Mouse (Mus musculus) testis, postnatal 10 days (tissue): ENCODE data around the gene Sh2b1.

Source experiments
- DNase-seq: peaks from one replicate; pipeline ENCODE4 v3.0.0; 2021; ENCODE audit warnings: low spot score

Sh2b1 gene

GRCm38 (mm10) chr7:126456382-126457266 is 18.6 kb downstream of the Sh2b1 start:
- peak; percentile 35 for DNase-seq

DNA sequence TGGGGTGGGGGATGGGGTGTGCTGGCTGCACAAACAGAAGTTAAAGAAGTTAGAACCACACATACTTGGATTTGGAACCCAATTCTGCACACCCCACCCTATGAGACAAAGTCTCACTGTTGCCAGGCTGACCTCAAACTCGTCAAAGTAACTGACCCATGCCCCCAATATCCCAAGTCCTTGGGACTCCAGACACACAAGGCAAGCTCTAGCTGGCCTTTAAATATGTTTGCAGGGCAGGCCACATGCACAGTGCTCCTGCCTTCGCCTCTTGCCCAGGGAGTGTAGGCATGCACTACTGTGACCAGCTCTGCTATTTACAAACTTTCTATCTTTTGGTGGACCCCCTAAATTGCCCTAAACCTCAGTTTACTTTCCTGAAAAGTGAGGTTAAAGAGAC is 20.0 kb downstream of the Sh2b1 start:
- peak; percentile 32 for DNase-seq

GRCm38 (mm10) chr7:126453861-126454260 is 21.4 kb downstream of the Sh2b1 start:
- DNase-seq = peak; percentile 48

DNA sequence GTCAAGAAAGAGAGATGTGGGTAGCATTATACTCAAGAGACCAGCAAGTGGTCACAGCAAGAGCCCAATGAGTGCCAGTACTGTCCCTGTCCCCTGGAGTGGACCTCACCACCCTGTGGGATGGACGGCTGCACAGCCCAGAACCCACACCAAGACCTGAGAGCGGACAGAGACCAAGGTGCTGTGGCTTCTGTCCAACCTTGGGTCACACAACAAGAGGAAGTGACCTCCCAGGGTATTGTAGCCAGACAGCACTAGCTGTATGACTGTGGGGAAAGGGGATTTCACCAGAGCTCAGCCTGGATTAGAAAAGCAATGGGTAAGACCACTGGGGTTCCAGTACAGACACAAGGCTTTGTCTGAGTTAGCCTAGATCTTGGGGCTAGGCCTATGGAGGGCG is 23.0 kb downstream of the Sh2b1 start:
- DNase-seq = no peak

- peak; percentile 35 for DNase-seq
Observed at GRCm38 (mm10) chr7:126450641-126451040, 24.6 kb downstream of the Sh2b1 start.

- peak; percentile 27 for DNase-seq
Observed at GRCm38 (mm10) chr7:126449991-126450390, 25.2 kb downstream of the Sh2b1 start.

GRCm38 (mm10) chr7:126448481-126448880 is 26.7 kb downstream of the Sh2b1 start:
- DNase-seq = peak; percentile 39

DNA sequence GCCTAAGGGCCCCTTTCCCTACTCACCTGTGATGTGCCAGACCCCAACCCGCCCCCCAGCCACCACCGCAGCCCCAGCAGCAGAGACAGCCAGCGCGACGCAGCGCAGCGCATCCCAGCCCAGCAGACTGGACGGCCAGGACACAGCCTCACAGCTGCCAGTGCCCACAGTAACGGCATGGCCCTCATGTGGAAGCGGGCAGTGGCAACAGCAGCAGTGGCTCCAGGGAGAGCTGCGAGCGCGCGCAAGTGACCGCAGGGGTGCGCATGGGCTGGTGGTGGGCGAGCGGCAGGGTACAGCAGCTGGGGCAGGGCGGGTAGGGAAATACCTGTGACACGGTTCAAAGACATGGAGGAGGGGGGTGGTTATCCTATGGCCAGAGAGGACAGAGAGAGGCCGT is 29.0 kb downstream of the Sh2b1 start:
- no peak for DNase-seq

GRCm38 (mm10) chr7:126445104-126445815 is 30.0 kb downstream of the Sh2b1 start:
- DNase-seq = peak; percentile 36

GRCm38 (mm10) chr7:126444536-126444935 is 30.7 kb downstream of the Sh2b1 start:
- no peak for DNase-seq

DNA sequence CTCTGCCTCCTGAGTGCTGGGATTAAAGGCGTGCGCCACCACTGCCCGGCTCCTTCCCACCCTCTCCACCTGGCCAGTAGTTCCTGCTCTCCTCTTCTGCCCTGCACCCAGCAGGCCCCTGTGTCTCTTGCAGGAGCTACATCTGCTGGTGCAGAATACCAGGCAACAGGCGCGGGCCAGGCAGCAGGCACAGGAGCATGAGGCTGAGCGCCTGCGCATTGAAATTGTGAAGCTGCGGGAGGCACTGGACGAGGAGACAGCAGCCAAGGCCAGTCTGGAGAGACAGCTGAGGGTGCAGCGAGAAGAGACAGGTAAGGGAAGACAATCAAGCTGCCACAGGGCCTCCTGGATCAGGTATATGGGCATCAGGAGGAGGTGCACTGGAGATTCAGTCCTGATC is 31.2 kb downstream of the Sh2b1 start:
- no peak for DNase-seq

GRCm38 (mm10) chr7:126440134-126440533 is 35.1 kb downstream of the Sh2b1 start:
- DNase-seq = no peak

DNA sequence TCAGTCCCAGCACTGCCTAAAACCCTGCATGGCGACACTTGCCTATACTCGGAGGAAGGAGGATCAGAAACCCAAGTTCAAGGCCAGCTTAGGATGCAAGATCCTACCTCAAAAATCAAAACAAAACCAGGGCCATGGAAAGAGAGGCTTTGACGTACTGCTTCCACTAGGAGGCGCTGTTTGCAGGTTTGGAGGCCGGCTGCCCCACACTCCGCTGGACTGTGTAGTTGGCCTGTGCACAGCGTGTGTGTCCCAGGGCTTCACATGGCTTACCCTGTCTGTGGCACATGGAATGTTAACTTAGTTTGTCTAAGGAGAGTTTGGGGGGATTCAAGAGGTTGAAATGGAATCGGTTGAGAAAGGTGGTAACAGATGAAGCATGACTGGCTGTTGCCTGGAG is 38.4 kb downstream of the Sh2b1 start:
- DNase-seq = peak; percentile 88

- DNase-seq = no peak
Observed at GRCm38 (mm10) chr7:126435801-126436200, 39.4 kb downstream of the Sh2b1 start.

- DNase-seq = no peak
Observed at GRCm38 (mm10) chr7:126434726-126435125, 40.5 kb downstream of the Sh2b1 start.

DNA sequence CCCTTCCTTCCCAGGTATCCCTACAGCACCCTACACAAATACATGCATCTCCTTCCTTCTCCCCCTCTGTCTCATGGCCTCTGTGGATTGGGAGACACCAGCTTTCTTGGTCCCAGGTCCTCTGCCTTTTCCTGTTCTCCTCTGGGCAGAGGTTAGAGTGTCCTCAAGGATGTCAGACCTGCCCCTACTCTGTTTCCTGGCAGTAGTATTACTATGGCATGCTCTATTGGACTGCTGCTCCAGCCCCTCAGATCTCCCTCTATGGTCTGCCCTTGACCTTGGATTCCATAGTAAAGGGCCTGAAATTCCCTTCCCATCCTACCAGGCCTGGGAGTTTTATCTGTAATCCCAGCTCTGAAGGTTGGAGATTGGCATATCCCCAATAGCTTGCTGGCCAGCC is 45.1 kb downstream of the Sh2b1 start:
- no peak for DNase-seq

DNA sequence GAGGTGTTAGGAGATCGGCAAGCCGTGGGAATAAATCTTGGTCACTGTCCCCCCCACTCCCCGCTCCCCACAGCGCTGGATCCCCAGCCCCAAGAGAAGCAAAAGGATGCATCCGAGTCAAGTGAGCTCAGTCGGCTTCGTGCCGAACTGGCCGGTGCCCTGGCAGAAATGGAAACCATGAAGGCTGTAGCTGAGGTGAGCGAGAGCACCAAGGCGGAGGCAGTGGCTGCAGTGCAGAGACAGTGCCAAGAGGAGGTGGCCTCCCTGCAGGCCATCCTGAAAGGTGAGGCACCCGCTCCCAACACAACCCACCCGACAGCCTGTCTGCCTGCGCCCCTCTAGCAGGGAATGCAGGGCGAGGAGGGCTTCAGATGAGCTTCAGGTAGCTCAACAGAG is 45.7 kb downstream of the Sh2b1 start:
- no peak for DNase-seq

- peak; percentile 99 for DNase-seq
Observed at GRCm38 (mm10) chr7:126428631-126429502, 46.4 kb downstream of the Sh2b1 start, which contains the start of gene Rabep2. TSS of gene Rabep2 (plus strand) at chr7:126428759.

- DNase-seq = no peak
Observed at GRCm38 (mm10) chr7:126428154-126428553, 47.1 kb downstream of the Sh2b1 start.

- DNase-seq = no peak
Observed at GRCm38 (mm10) chr7:126427323-126427860, 47.8 kb downstream of the Sh2b1 start.

- DNase-seq = no peak
Observed at GRCm38 (mm10) chr7:126424161-126424560, 51.1 kb downstream of the Sh2b1 start.

- no peak for DNase-seq
Observed at GRCm38 (mm10) chr7:126421756-126422155, 53.5 kb downstream of the Sh2b1 start.
